Mouse (Mus musculus) stomach, postnatal 0 days (tissue): ENCODE measurements around the gene Zfp109. TPM values are rescaled to one million over a fixed set of nuclear protein-coding genes. Genes with fewer than 3 reads are reported as not detected.

ENCODE experiments used
- ATAC-seq: fragments of 200-750 bp; cut with Nextera tagmentation; 2 replicates; pipeline ENCODE4 v1.8.0; 2017; ENCODE audit not compliant: low FRiP score, low TSS enrichment
- DNase-seq: peaks from one replicate; pipeline ENCODE4 v3.0.0-alpha.2; 2016; ENCODE audit warnings: low spot score
- H3K27ac ChIP-seq: fragments of 300-500 bp; sonication (generic); replicated peaks from 2 replicates; pipeline ENCODE4 v1.5.1; 2014; ENCODE audit warnings: mild to moderate bottlenecking, control low read depth
- H3K27me3 ChIP-seq: fragments of 300-500 bp; sonication (generic); 2 replicates; pipeline ENCODE4 v1.6.1; 2014; ENCODE audit warnings: low read length; ENCODE audit not compliant: control insufficient read depth, insufficient read depth
- H3K36me3 ChIP-seq: fragments of 300-500 bp; sonication (generic); 2 replicates; pipeline ENCODE4 v1.6.1; 2014; ENCODE audit warnings: low read length, mixed read lengths; ENCODE audit not compliant: control insufficient read depth, insufficient read depth
- H3K4me1 ChIP-seq: fragments of 300-500 bp; sonication (generic); replicated peaks from 2 replicates; pipeline ENCODE4 v1.6.1; 2014; ENCODE audit warnings: antibody characterized with exemption; ENCODE audit not compliant: control insufficient read depth, insufficient read depth
- H3K4me2 ChIP-seq: fragments of 300-500 bp; sonication (generic); replicated peaks from 2 replicates; pipeline ENCODE4 v1.6.1; 2014; ENCODE audit warnings: low read depth, mild to moderate bottlenecking, control low read depth, moderate library complexity
- H3K4me3 ChIP-seq: fragments of 300-500 bp; sonication (generic); 2 replicates; pipeline ENCODE4 v1.5.1; 2014; ENCODE audit warnings: low read depth, low read length, control low read depth
- H3K9ac ChIP-seq: fragments of 300-500 bp; sonication (generic); 2 replicates; pipeline ENCODE4 v1.6.1; 2014; ENCODE audit warnings: mild to moderate bottlenecking, low read length, control low read depth, mixed read lengths
- H3K9me3 ChIP-seq: fragments of 300-500 bp; sonication (generic); 2 replicates; pipeline ENCODE4 v1.6.1; 2016; ENCODE audit warnings: low read length; ENCODE audit not compliant: control insufficient read depth
- CTCF ChIP-seq: IDR thresholded peaks from 2 replicates; pipeline ENCODE4 v1.5.1; 2016; ENCODE audit warnings: antibody characterized with exemption, low read depth, mild to moderate bottlenecking, moderate library complexity
- EP300 ChIP-seq: optimal IDR thresholded peaks from 2 replicates; pipeline ENCODE3; 2016; ENCODE audit warnings: antibody characterized with exemption
- WGBS: fragments of 180-500 bp; shearing (Covaris S2); extraction: QIAGEN DNeasy Blood & Tissue Kit; methylation state at CpG from one replicate; pipeline ENCODE4 v1.1.7; 2014; 5-methylcytosine and 5-hydroxymethylcytosine counted together
- polyA plus RNA-seq: library from polyadenylated mRNA; unstranded; fragments of >200 nt; fragmentation: Nextera tagmentation; extraction: Ambion mirVana; gene quantifications from 2 replicates; pipeline ENCODE4 v1.2.1, GENCODE M21; 2015

Gene Zfp109
- polyA plus RNA-seq, 1 experiment from 2014 or later = 1.4 TPM

DNA sequence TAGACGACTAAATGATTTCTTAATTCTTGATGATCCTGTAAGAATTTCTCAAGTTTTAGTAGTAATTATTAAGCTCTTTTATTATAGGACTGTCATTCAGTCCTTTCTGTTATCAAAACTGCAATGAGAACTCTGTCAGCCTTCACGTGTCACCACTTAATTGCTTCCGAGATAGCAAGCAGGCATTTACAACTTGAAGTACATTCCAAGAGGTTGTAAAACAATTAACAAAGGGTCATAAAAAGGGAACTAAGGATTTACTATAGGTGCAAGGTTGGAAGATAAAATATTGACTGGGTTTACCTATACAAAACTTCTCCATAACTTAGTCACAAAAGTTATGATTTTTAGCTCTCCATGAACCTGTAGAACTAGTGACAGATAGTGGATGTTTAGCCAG lies 44.2 kb downstream of the Zfp109 start:
- 77% methylated on average over 3 of the region's 3 CpGs for WGBS
- Histone ChIP-seq H3K27ac (no peak overlapping the region), H3K27me3 (no peaks in the 10 kb centered on the region), H3K9ac (no peak overlapping the region), H3K36me3 (peaks cover 9% of the 10 kb centered on the region; the same call in 1 of the 2 replicates), H3K4me1 (no peaks in the 10 kb centered on the region), H3K9me3 (no peaks in the 10 kb centered on the region), H3K4me3 (no peak overlapping the region), H3K4me2 (no peak overlapping the region)
- ATAC-seq = no peak
- no peak for TF ChIP-seq EP300
- no peak for TF ChIP-seq CTCF
- DNase-seq = no peak

DNA sequence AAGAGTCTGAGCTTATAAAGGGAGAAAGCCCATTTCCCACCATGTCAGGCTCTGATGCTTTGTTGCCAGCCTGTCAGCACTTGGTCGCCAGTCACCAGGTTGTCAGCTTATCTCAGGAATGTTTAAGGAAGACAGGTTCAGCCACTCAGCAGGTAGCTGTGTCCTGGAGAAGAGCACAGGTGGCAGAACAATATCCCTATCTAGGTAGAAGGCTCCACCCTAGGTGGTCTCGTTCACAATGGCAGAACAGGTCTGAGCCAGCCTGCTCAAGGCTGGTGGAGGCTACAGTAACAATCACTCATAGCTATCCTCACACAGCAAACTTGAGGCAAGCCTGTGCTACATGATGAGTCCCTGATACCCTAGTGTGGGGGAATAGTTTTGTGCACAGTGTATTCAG lies 46.0 kb downstream of the Zfp109 start:
- 56% methylated on average over 2 of the region's 2 CpGs for WGBS
- Histone ChIP-seq H3K9ac (no peak overlapping the region), H3K4me2 (no peak overlapping the region), H3K4me1 (no peaks in the 10 kb centered on the region), H3K27me3 (no peaks in the 10 kb centered on the region), H3K9me3 (no peaks in the 10 kb centered on the region), H3K36me3 (peaks cover 7% of the 10 kb centered on the region; the same call in 1 of the 2 replicates), H3K4me3 (no peak overlapping the region), H3K27ac (no peak overlapping the region)
- ATAC-seq (no peak), DNase-seq (no peak)
- TF ChIP-seq EP300 = no peak
- no peak for TF ChIP-seq CTCF

DNA sequence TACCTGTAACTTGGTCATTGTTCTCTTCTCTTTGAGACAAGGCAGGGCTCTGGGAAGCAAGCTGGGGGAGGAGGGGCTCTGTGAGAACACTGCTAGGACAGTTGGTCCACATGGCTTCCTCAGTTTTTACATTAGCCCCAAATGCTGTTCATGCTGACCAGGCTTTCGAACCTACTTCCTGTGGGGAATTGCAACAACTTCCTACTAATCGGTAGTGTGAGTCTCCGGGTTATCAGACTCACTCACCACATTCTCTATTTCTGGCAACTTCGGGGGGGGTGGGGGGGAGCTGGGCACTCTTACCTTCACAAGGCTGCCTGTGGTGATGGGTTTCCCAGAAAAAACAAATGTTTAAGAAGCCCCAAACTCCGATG lies 47.8 kb downstream of the Zfp109 start:
- 69% methylated on average over 5 of the region's 5 CpGs for WGBS
- H3K4me1 ChIP-seq = no peaks in the 10 kb centered on the region
- TF ChIP-seq EP300 (no peak), CTCF (no peak)
- no peaks in the 10 kb centered on the region for H3K27me3 ChIP-seq
- no peak overlapping the region for H3K9ac ChIP-seq
- H3K4me3 ChIP-seq = no peak overlapping the region
- H3K27ac ChIP-seq = no peak overlapping the region
- no peak for ATAC-seq
- peaks cover 6% of the 10 kb centered on the region; the same call in 1 of the 2 replicates for H3K36me3 ChIP-seq
- no peak for DNase-seq
- no peak overlapping the region for H3K4me2 ChIP-seq
- H3K9me3 ChIP-seq = no peaks in the 10 kb centered on the region

DNA sequence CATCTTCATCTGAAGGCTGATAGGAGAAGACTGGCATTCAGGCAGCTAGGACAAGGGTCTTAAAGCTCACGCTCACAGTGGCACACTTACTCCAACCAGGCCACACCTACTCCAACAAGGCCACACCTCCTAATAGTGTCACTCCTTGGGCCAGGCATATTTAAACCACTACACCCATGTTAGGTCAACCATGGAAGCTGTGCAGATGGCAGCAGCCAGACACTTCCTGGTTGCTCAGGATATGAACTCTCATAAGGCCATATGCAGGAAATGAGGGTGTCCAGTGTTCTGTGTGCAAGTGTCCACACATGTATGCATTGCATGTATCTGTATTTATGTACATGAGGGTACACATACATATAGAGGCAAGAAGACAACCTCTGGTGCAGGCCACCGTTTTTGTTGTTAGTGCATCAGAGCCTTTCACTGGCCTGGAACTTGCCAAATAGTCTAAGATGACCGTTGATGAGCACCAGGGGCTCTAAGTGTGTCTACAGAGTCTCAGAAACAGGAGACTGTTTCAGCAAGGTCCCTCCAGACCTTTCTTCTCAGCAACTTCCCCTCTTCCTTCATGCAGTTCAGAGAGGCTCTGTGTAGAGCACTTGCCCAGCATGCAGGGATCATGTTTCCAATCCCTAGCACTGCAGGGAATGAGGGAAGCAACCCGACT lies 48.3 kb downstream of the Zfp109 start:
- no peak overlapping the region for H3K4me3 ChIP-seq
- ATAC-seq (no peak), DNase-seq (no peak)
- no peak overlapping the region for H3K4me2 ChIP-seq
- H3K4me1 ChIP-seq = no peaks in the 10 kb centered on the region
- H3K27ac ChIP-seq = no peak overlapping the region
- no peaks in the 10 kb centered on the region for H3K27me3 ChIP-seq
- H3K36me3 ChIP-seq = peaks cover under 1% of the 10 kb centered on the region; the same call in 1 of the 2 replicates
- no peak for TF ChIP-seq EP300
- H3K9me3 ChIP-seq = no peaks in the 10 kb centered on the region
- 67% methylated on average over 4 of the region's 4 CpGs for WGBS
- no peak overlapping the region for H3K9ac ChIP-seq

DNA sequence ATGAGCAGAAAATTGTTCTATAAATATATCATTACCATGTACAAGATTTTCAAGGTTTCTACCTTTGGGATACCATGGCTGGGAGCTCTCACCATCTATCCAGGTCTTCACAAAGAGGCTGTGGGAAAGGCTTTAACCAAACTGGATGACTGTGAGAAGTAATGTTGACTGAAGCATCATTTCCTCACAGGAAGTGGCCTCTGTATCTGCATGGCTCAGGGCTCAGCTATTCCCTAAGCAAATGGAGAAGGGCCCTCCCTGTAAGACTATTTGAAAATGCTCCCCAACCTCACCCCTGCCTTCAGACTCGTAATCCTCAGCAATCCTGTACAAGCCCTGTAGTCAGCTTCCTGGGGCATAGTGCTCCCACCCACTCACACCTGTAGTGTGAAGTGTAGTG lies 49.7 kb downstream of the Zfp109 start:
- H3K9ac ChIP-seq = no peak overlapping the region
- no peak for ATAC-seq
- H3K4me1 ChIP-seq = no peaks in the 10 kb centered on the region
- H3K4me3 ChIP-seq = no peak overlapping the region
- no peaks in the 10 kb centered on the region for H3K36me3 ChIP-seq
- 69% methylated on average over 1 of the region's 1 CpGs for WGBS
- no peak overlapping the region for H3K27ac ChIP-seq
- no peak for TF ChIP-seq CTCF
- no peak for TF ChIP-seq EP300
- H3K27me3 ChIP-seq = no peaks in the 10 kb centered on the region
- H3K9me3 ChIP-seq = no peaks in the 10 kb centered on the region
- H3K4me2 ChIP-seq = no peak overlapping the region
- DNase-seq = no peak

Other genes with a start within 250 kb of the Zfp109 start
- gene V1rd19, start 235.9 kb downstream of the Zfp109 start, polyA plus RNA-seq = not detected in 2 replicates
- 0.01 TPM in 1 of 2 replicates, not detected in the other for gene Vmn1r183, start 184.3 kb downstream of the Zfp109 start, polyA plus RNA-seq
- 6.7 and 7.1 TPM in 2 replicates for gene Zfp180, start 155.6 kb downstream of the Zfp109 start, polyA plus RNA-seq
- 2.2 and 3.4 TPM in 2 replicates for gene Zfp112, start 125.2 kb downstream of the Zfp109 start, polyA plus RNA-seq
- 8.3 TPM in 2 replicates for gene Zfp235, start 103.4 kb downstream of the Zfp109 start, polyA plus RNA-seq
- 1.2 and 1.4 TPM in 2 replicates for gene Zfp114, start 62.5 kb downstream of the Zfp109 start, polyA plus RNA-seq
- gene Zfp111, start 26.1 kb downstream of the Zfp109 start, polyA plus RNA-seq = 3.4 and 4.0 TPM in 2 replicates
- 1.8 and 1.9 TPM in 2 replicates for gene Zfp108, start 17.2 kb upstream of the Zfp109 start, polyA plus RNA-seq
- 4.3 TPM in 2 replicates for gene Zfp93, start 32.9 kb upstream of the Zfp109 start, polyA plus RNA-seq
- 12.9 and 13.8 TPM in 2 replicates for gene Zfp61, start 63.7 kb upstream of the Zfp109 start, polyA plus RNA-seq
- gene Zfp94, start 79.1 kb upstream of the Zfp109 start, polyA plus RNA-seq = 4.8 and 5.5 TPM in 2 replicates
- 0.15 and 0.42 TPM in 2 replicates for gene Tescl, start 96.4 kb upstream of the Zfp109 start, polyA plus RNA-seq
- 196 and 201 TPM in 2 replicates for gene Lypd5, start 111.6 kb upstream of the Zfp109 start, polyA plus RNA-seq
- gene Kcnn4, start 132.7 kb upstream of the Zfp109 start, polyA plus RNA-seq = 15.5 and 17.0 TPM in 2 replicates
- gene Smg9, start 162.1 kb upstream of the Zfp109 start, polyA plus RNA-seq = 14.1 and 14.4 TPM in 2 replicates
- gene Irgc1, start 214.7 kb upstream of the Zfp109 start, polyA plus RNA-seq = 0.05 and 0.10 TPM in 2 replicates
- 26.8 and 28.8 TPM in 2 replicates for gene Plaur, start 224.9 kb upstream of the Zfp109 start, polyA plus RNA-seq
- 3.4 and 4.5 TPM in 2 replicates for gene Cadm4, start 244.5 kb upstream of the Zfp109 start, polyA plus RNA-seq